Mouse (Mus musculus): ENCODE measurements around the gene Grin2a. TPM values are rescaled to one million over a fixed set of nuclear protein-coding genes. Genes with fewer than 3 reads are reported as not detected.

Grin2a gene
- 0.01 and 0.04 TPM in 2 replicates for polyA plus RNA-seq (2015; fragmentation: Nextera tagmentation; extraction: Ambion mirVana)

GRCm38 (mm10) chr16:9994951-9995813, at the start of gene Grin2a:
Gene Grin2a (minus strand): TSS chr16:9995560.

Other genes with a start within 250 kb of the Grin2a start
- gene Rpl39l, start 174.7 kb upstream of the Grin2a start, polyA plus RNA-seq (2015; fragmentation: Nextera tagmentation; extraction: Ambion mirVana) = 0.69 and 0.95 TPM in 2 replicates
- gene Atf7ip2, start 197.2 kb upstream of the Grin2a start, polyA plus RNA-seq (2015; fragmentation: Nextera tagmentation; extraction: Ambion mirVana) = 0.28 and 0.33 TPM in 2 replicates